Mouse (Mus musculus) heart, postnatal 0 days (tissue): ENCODE data around the gene Ppm1l. TPM values are rescaled to one million over a fixed set of nuclear protein-coding genes. Genes with fewer than 3 reads are reported as not detected.

Source experiments
- ATAC-seq: fragments of 200-750 bp; cut with Nextera tagmentation; 2 replicates; pipeline ENCODE4 v1.8.0; 2017; ENCODE audit warnings: low read depth, moderate number of reproducible peaks, moderate library complexity; ENCODE audit not compliant: insufficient read depth
- DNase-seq: peaks from one replicate; pipeline ENCODE4 v3.0.0-alpha.2; 2016; ENCODE audit warnings: low spot score
- H3K27ac ChIP-seq: fragments of 300-500 bp; sonication (generic); 2 replicates; pipeline ENCODE4 v1.5.1; 2014; ENCODE audit warnings: low read depth, mild to moderate bottlenecking
- H3K27me3 ChIP-seq: fragments of 300-500 bp; sonication (generic); 2 replicates; pipeline ENCODE4 v1.6.1; 2014; ENCODE audit warnings: low read length, mixed read lengths; ENCODE audit not compliant: control insufficient read depth, insufficient read depth
- H3K36me3 ChIP-seq: fragments of 300-500 bp; sonication (generic); replicated peaks from 2 replicates; pipeline ENCODE4 v1.6.1; 2014; ENCODE audit warnings: low read length, mixed read lengths; ENCODE audit not compliant: control insufficient read depth, insufficient read depth
- H3K4me1 ChIP-seq: fragments of 300-500 bp; sonication (generic); 2 replicates; pipeline ENCODE4 v1.6.1; 2014; ENCODE audit warnings: antibody characterized with exemption; ENCODE audit not compliant: control insufficient read depth, insufficient read depth
- H3K4me2 ChIP-seq: fragments of 300-500 bp; sonication (generic); 2 replicates; pipeline ENCODE4 v1.6.1; 2014; ENCODE audit warnings: low read depth, mild to moderate bottlenecking, low read length, moderate library complexity
- H3K4me3 ChIP-seq: fragments of 300-500 bp; sonication (generic); 2 replicates; pipeline ENCODE4 v1.5.1; 2014; ENCODE audit warnings: low read depth, low read length
- H3K9ac ChIP-seq: fragments of 300-500 bp; sonication (generic); replicated peaks from 2 replicates; pipeline ENCODE4 v1.6.1; 2014; ENCODE audit warnings: low read depth, low read length, mixed read lengths
- H3K9me3 ChIP-seq: fragments of 300-500 bp; sonication (generic); replicated peaks from 2 replicates; pipeline ENCODE4 v1.6.1; 2016; ENCODE audit warnings: low read length; ENCODE audit not compliant: control insufficient read depth
- CTCF ChIP-seq: IDR thresholded peaks from 2 replicates; pipeline ENCODE4 v1.5.1; 2016; ENCODE audit warnings: antibody characterized with exemption, control low read depth, low read depth
- EP300 ChIP-seq: IDR thresholded peaks from 2 replicates; pipeline ENCODE4 v1.6.1; 2016; ENCODE audit warnings: antibody characterized with exemption, low read depth
- WGBS: fragments of 180-500 bp; shearing (Covaris S2); extraction: QIAGEN DNeasy Blood & Tissue Kit; methylation state at CpG from one replicate; pipeline ENCODE4 v1.1.7; 2014; 5-methylcytosine and 5-hydroxymethylcytosine counted together
- polyA plus RNA-seq: library from polyadenylated mRNA; unstranded; fragments of >200 nt; fragmentation: Nextera tagmentation; extraction: Ambion mirVana; gene quantifications from 2 replicates; pipeline ENCODE4 v1.2.1, GENCODE M21; 2015
- total RNA-seq: library from RNA; depleted of rRNA; stranded (reverse); fragments of >200 nt; gene quantifications from 2 replicates; pipeline ENCODE4 v1.2.3, GENCODE M21; 2014; ENCODE audit warnings: low replicate concordance

The Ppm1l gene
- total and polyA plus RNA-seq, 2 experiments from 2014 or later = 8.7 to 13.8 TPM

DNA sequence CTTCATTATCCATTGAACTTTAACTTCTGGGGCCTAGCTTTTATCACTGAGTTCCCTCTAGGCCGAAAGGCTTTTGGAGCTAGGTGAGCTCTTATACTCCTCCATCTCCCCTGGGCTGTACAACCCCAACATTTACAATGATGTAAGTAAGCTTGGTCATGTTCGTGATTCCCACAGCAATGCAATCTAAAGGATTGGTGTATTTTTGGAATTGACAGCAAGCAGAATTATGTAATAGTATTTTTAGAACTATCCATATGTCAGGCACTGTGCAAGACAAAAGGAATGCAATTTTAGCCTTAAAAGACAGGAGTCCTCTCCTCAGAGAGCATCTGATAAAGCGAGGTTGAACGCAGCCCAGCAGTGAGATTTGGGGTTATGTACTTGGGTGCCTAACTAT is 149.1 kb downstream of the Ppm1l start:
- Histone ChIP-seq H3K9me3 (no peaks in the 10 kb centered on the region), H3K9ac (no peak overlapping the region), H3K4me3 (no peak overlapping the region), H3K27me3 (no peaks in the 10 kb centered on the region), H3K36me3 (no peaks in the 10 kb centered on the region), H3K4me1 (peaks cover 11% of the 10 kb centered on the region), H3K27ac (no peak overlapping the region), H3K4me2 (no peak overlapping the region)
- DNase-seq = no peak
- WGBS = 84% methylated on average over 4 of the region's 4 CpGs
- TF ChIP-seq CTCF (no peak), EP300 (no peak)
- ATAC-seq = no peak

DNA sequence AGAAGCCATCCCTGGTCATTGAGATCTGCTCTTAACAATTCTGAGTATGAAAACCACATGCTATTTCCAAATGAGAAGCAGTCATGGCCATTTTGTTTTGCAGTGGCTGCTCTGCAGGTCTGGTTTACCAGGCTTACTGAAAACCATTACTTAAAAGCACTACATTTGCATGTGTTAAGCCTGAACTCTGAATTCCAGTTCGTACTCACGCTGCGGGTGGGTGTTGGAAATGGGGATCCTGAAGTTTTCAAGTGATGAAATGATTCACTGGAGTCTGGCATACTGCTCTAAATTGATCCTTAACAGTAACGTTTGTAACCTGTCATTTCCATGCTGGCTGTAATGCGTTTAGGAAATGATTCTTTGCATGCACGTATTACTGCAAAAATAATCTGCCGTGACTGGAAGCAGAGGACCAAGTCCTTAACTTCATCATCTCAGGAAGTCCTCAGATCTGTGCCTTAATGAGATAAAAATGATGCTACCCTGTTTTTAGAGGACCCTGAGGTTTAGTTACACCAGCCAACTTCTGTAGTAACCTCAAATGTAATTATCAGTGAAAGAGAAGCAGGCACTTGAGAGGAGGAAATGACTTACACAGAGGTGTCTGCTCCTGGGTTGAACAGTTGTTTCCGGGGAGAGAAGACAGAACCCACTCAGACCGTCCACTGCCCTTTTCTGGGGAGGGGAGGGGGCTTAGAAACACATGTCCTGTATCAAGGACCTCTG is 151.8 kb downstream of the Ppm1l start:
- no peaks in the 10 kb centered on the region for H3K27me3 ChIP-seq
- no peak overlapping the region for H3K4me2 ChIP-seq
- 42% methylated on average over 9 of the region's 9 CpGs for WGBS
- peaks cover 11% of the 10 kb centered on the region for H3K4me1 ChIP-seq
- TF ChIP-seq CTCF (no peak), EP300 (no peak)
- no peak overlapping the region for H3K4me3 ChIP-seq
- no peak overlapping the region for H3K9ac ChIP-seq
- H3K27ac ChIP-seq = no peak overlapping the region
- no peak for DNase-seq
- H3K9me3 ChIP-seq = no peaks in the 10 kb centered on the region
- no peak for ATAC-seq
- no peaks in the 10 kb centered on the region for H3K36me3 ChIP-seq

DNA sequence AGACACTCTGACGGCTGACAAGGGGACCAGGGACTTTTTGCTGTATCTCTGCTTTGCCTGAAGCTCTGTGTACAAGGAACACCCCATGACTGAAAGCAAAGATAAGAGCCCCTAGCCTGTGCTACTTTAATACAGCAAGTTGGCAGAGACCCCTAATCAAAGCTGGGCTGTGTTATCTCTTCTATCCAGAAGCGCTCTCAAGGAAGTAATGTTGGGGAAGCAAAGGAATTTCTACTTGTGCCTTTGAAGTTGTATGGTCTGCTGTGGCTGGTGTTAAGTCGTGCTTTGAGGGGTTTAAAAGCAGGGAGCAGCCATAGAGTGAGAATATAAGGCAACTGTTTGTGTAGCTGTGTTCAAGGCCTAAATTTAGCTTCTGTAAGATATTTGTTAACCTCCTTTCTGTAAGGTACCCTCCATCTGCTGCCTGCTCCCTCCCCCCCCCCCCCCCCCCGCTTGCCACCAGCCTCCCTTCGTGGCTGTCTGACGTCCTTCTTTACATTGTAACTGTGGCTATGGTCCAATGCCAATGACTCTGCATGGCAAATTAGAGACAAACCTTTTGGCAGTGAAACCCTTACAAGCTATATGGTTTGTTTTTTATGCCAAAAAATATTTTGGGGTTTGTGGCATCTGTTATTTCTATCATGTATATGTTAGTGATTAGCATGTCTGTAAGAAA is 152.9 kb downstream of the Ppm1l start:
- H3K36me3 ChIP-seq = no peaks in the 10 kb centered on the region
- 7% methylated on average over 6 of the region's 6 CpGs for WGBS
- TF ChIP-seq CTCF = no peak
- no peak for TF ChIP-seq EP300
- H3K4me1 ChIP-seq = peaks cover 11% of the 10 kb centered on the region
- H3K9ac ChIP-seq = no peak overlapping the region
- no peaks in the 10 kb centered on the region for H3K9me3 ChIP-seq
- no peak overlapping the region for H3K27ac ChIP-seq
- no peak for DNase-seq
- no peak for ATAC-seq
- no peak overlapping the region for H3K4me2 ChIP-seq
- H3K27me3 ChIP-seq = no peaks in the 10 kb centered on the region
- H3K4me3 ChIP-seq = no peak overlapping the region

DNA sequence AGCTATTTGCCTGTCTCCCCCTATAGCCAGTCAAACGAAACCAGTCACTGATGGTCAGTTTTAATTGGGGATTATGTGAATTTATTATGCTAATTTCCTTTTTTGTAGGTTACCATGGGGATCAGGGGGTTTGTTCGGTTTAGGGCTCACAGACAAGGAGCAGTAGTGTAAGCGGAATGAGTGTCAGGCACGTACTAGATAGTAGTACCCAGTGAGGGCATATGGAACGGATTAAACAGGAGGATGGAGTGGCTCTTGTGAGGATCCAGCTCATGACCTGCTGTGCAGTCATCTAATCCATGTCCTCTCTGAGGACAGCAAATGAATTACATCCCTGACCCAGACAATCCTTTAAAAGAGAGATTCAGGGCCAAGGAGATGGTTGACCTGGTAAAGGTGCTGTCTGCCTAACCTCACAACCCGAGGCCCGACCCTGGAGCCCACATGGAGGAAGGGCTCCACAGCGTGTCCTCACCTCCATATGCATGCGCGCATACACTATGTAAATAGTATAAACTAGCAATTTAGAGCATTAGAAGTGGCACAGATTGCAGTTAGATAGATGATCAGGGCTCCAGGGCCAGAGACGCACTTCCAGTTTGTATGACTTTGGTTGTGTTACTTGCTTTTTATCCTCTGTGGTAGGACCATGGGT is 153.6 kb downstream of the Ppm1l start:
- H3K9me3 ChIP-seq = no peaks in the 10 kb centered on the region
- no peak for ATAC-seq
- no peak for DNase-seq
- no peak overlapping the region for H3K4me3 ChIP-seq
- H3K27ac ChIP-seq = no peak overlapping the region
- H3K9ac ChIP-seq = no peak overlapping the region
- H3K4me1 ChIP-seq = peaks cover 10% of the 10 kb centered on the region
- H3K4me2 ChIP-seq = no peak overlapping the region
- no peaks in the 10 kb centered on the region for H3K27me3 ChIP-seq
- 89% methylated on average over 11 of the region's 11 CpGs for WGBS
- TF ChIP-seq CTCF = no peak
- TF ChIP-seq EP300 = no peak
- H3K36me3 ChIP-seq = no peaks in the 10 kb centered on the region

DNA sequence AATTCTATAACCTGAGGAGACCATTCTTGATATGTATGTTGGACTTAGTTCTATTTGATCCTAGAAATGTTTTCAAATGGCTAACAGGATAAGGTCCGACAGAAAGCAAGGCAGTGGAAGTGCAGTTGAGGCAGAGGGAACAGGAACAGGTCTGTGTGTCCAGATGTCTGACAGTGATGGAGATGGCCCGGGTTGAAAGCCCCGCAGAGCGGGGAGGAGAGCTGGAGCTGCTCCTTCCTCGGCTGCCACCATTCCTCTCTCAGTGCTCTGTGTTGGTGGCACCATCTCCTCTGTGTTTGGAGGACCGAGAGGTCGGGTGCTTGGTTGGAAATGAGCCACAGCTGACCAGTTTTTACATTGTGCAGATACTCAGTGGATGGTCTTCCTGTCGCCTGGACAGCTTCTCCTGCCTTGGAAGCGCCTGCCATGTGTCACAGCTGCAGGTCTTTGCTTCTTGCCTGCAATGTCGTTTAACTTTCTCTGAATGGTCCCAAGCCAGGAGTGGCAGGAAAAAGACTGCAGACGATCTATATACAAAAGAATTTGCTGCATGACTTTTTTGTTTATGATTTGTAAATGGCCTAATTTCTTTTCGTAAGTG is 159.3 kb downstream of the Ppm1l start:
- Histone ChIP-seq H3K9me3 (no peaks in the 10 kb centered on the region), H3K4me2 (no peak overlapping the region; the same call in 1 of the 2 replicates), H3K27ac (no peak overlapping the region), H3K4me1 (peaks cover 3% of the 10 kb centered on the region; the same call in 1 of the 2 replicates), H3K9ac (no peak overlapping the region), H3K27me3 (no peaks in the 10 kb centered on the region), H3K4me3 (no peak overlapping the region), H3K36me3 (no peaks in the 10 kb centered on the region)
- ATAC-seq = no peak
- DNase-seq = no peak
- WGBS = 37% methylated on average over 12 of the region's 12 CpGs
- TF ChIP-seq EP300 = no peak
- TF ChIP-seq CTCF = no peak
